Mouse (Mus musculus) heart, adult 2 months (tissue): Measurements from ENCODE around the gene Tbxas1. TPM values are rescaled to one million over a fixed set of nuclear protein-coding genes. Genes with fewer than 3 reads are reported as not detected.

Experiments used
- DNase-seq, 2 experiments: peaks; one replicate each; pipeline ENCODE4 v3.0.0; 2021
- H3K27ac ChIP-seq: fragments of 200-600 bp; 2 replicates; pipeline ENCODE4 v1.8.1; 2022
- H3K27me3 ChIP-seq: fragments of 200-500 bp; 2 replicates; pipeline ENCODE4 v1.6.1; 2012; ENCODE audit warnings: mild to moderate bottlenecking, low read length, inconsistent platforms, mixed read lengths; ENCODE audit not compliant: control insufficient read depth, insufficient read depth
- H3K36me3 ChIP-seq: fragments of 200-500 bp; 2 replicates; pipeline ENCODE4 v1.6.1; 2012; ENCODE audit warnings: low read length, inconsistent platforms; ENCODE audit not compliant: control insufficient read depth, insufficient read depth
- H3K4me1 ChIP-seq: fragments of 200-500 bp; 2 replicates; pipeline ENCODE4 v1.6.1; 2011; ENCODE audit warnings: low read length; ENCODE audit not compliant: control insufficient read depth, insufficient read depth
- H3K4me3 ChIP-seq: fragments of 200-600 bp; 2 replicates; pipeline ENCODE4 v1.8.1; 2022
- H3K79me2 ChIP-seq: fragments of 200-500 bp; replicated peaks from 2 replicates; pipeline ENCODE4 v1.6.1; 2012; ENCODE audit warnings: mild to moderate bottlenecking, inconsistent platforms, low read length, moderate library complexity, mixed read lengths; ENCODE audit not compliant: control insufficient read depth, insufficient read depth
- H3K9ac ChIP-seq: fragments of 200-500 bp; 2 replicates; pipeline ENCODE4 v1.6.1; 2012; ENCODE audit warnings: low read depth, mild to moderate bottlenecking, control low read depth, inconsistent platforms, low read length, mixed read lengths
- CTCF ChIP-seq: fragments of 200-600 bp; IDR thresholded peaks from 2 replicates; pipeline ENCODE4 v1.8.1; 2022; ENCODE audit warnings: antibody characterized with exemption, mild to moderate bottlenecking, moderate library complexity
- EP300 ChIP-seq: fragments of 200-500 bp; IDR thresholded peaks from 2 replicates; pipeline ENCODE4 v1.6.1; 2011; ENCODE audit warnings: low read depth, low read length, control low read depth; ENCODE audit not compliant: insufficient read depth
- POLR2A ChIP-seq: fragments of 200-500 bp; IDR thresholded peaks from 2 replicates; pipeline ENCODE4 v1.6.1; 2011; ENCODE audit warnings: mild to moderate bottlenecking, low read depth, low read length, control low read depth; ENCODE audit not compliant: insufficient read depth
- WGBS: fragments of 180-500 bp; shearing (Covaris S2); methylation state at CpG from one replicate; pipeline ENCODE4 v1.1.7; 2018; 5-methylcytosine and 5-hydroxymethylcytosine counted together
- intact Hi-C: fragments of 180-260 bp; cut with DNase I; formaldehyde crosslinking; loops from one replicate; pipeline ENCODE4 v1.15.1; 2025
- polyA plus RNA-seq: library from polyadenylated mRNA; depleted of rRNA; stranded (reverse); fragments of >200 nt; gene quantifications from 2 replicates; pipeline ENCODE4 v1.2.3, GENCODE M21; 2012
- total RNA-seq, 2 experiments: library from RNA; stranded (reverse); gene quantifications; 2 replicates each; pipeline ENCODE4 v1.2.3; 2021

Tbxas1 gene
- total and polyA plus RNA-seq, 3 experiments: 1.9 to 2.7 (median 2.1) TPM

DNA sequence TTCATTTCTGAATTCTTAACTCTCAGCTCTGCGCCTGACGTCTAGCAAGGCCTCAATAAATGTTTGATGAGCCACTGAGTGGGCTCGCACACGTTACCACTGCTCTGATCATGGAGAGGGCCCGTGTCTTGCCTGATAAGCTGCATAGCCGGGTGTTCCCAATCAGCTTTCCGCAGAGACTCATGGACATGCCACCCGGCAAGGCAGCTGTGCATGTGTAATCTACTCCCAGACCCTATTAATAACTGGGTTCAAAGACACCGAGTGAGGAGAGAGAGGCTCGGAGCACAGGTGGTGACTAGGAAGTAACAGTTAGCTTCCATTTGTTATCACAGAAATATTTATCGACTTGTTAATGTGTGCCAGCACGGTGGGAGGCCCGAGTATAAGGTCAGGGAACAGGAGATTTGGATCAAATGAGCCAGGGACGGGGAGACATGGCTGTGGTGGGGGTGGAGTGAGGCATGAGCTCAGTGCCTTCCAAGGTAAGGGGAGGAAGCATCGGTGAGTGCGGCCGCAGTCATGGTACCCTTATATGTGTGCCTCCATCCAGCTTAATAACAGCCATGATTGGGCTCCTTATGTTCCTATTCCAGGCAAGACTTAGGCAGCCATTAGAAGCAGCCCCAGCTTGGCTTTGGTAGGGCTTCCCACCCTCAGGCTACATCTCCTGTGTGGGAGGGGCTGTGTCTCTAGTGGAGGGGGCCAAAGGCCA lies 46.0 kb downstream of the Tbxas1 start:
- no peak for DNase-seq
- no peak overlapping the region for H3K27ac ChIP-seq
- no peaks in the 10 kb centered on the region for H3K4me1 ChIP-seq
- H3K79me2 ChIP-seq: no peaks in the 10 kb centered on the region
- intact Hi-C loops: no loop called here
- no peaks in the 10 kb centered on the region for H3K36me3 ChIP-seq
- no peaks in the 10 kb centered on the region for H3K27me3 ChIP-seq
- WGBS: 64% methylated on average over 17 of the region's 17 CpGs
- no peak for TF ChIP-seq EP300
- TF ChIP-seq CTCF: no peak
- no peak for TF ChIP-seq POLR2A
- no peak overlapping the region for H3K4me3 ChIP-seq
- no peak overlapping the region for H3K9ac ChIP-seq

DNA sequence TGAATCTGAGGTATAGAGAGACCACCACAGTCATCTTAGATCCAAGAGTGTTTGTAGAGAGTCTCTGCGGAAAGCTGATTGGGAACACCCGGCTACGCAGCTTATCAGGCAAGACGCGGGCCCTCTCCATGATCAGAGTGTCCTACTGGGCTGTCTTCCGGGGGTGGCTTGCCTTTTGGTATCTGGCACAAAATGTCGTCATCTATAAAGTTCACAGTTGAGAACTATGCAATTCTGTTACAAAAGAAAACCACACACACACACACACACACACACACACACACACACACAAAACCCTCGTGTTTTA lies 46.6 kb downstream of the Tbxas1 start:
- WGBS: 76% methylated on average over 8 of the region's 8 CpGs
- H3K4me3 ChIP-seq: no peak overlapping the region
- intact Hi-C loops: no loop called here
- H3K9ac ChIP-seq: no peak overlapping the region
- no peak overlapping the region for H3K27ac ChIP-seq
- TF ChIP-seq POLR2A: no peak
- TF ChIP-seq CTCF: no peak
- TF ChIP-seq EP300: no peak
- DNase-seq: no peak
- H3K79me2 ChIP-seq: no peaks in the 10 kb centered on the region
- no peaks in the 10 kb centered on the region for H3K36me3 ChIP-seq
- no peaks in the 10 kb centered on the region for H3K4me1 ChIP-seq
- no peaks in the 10 kb centered on the region for H3K27me3 ChIP-seq

GRCm38 (mm10) chr6:38922517-38922916 lies 47.3 kb downstream of the Tbxas1 start:
- Histone ChIP-seq H3K36me3 (no peaks in the 10 kb centered on the region), H3K79me2 (no peaks in the 10 kb centered on the region), H3K9ac (no peak overlapping the region), H3K27ac (no peak overlapping the region), H3K4me1 (no peaks in the 10 kb centered on the region), H3K27me3 (no peaks in the 10 kb centered on the region), H3K4me3 (no peak overlapping the region)
- intact Hi-C loops: no loop called here
- 48% methylated on average over 2 of the region's 2 CpGs for whole genome bisulfite sequencing
- no peak for TF ChIP-seq EP300
- no peak for TF ChIP-seq CTCF
- no peak for TF ChIP-seq POLR2A
- DNase-seq: no peak

GRCm38 (mm10) chr6:38923450-38923849 lies 48.2 kb downstream of the Tbxas1 start:
- 88% methylated on average over 4 of the region's 4 CpGs for WGBS
- no peaks in the 10 kb centered on the region for H3K79me2 ChIP-seq
- H3K9ac ChIP-seq: no peak overlapping the region
- intact Hi-C loops: no loop called here
- TF ChIP-seq POLR2A (no peak), CTCF (no peak), EP300 (no peak)
- no peaks in the 10 kb centered on the region for H3K4me1 ChIP-seq
- no peaks in the 10 kb centered on the region for H3K27me3 ChIP-seq
- DNase-seq: no peak
- no peak overlapping the region for H3K4me3 ChIP-seq
- no peaks in the 10 kb centered on the region for H3K36me3 ChIP-seq
- H3K27ac ChIP-seq: no peak overlapping the region

- Histone ChIP-seq H3K36me3 (no peaks in the 10 kb centered on the region), H3K4me3 (no peak overlapping the region), H3K79me2 (no peaks in the 10 kb centered on the region), H3K9ac (no peak overlapping the region), H3K4me1 (no peaks in the 10 kb centered on the region), H3K27me3 (no peaks in the 10 kb centered on the region), H3K27ac (no peak overlapping the region)
- DNase-seq: no peak
- TF ChIP-seq EP300 (no peak), CTCF (no peak), POLR2A (no peak)
- WGBS: 76% methylated on average over 18 of the region's 18 CpGs
- intact Hi-C loops: no loop called here
These were observed 48.9 kb downstream of the Tbxas1 start for GRCm38 (mm10) chr6:38923870-38924817.

- Histone ChIP-seq H3K4me3 (no peak overlapping the region), H3K4me1 (no peaks in the 10 kb centered on the region), H3K79me2 (no peaks in the 10 kb centered on the region), H3K27me3 (no peaks in the 10 kb centered on the region), H3K36me3 (no peaks in the 10 kb centered on the region), H3K27ac (no peak overlapping the region), H3K9ac (no peak overlapping the region)
- DNase-seq: no peak
- intact Hi-C loops: no loop called here
- TF ChIP-seq CTCF (peak; percentile 45), POLR2A (no peak), EP300 (no peak)
- 59% methylated on average over 7 of the region's 7 CpGs for WGBS
These were observed 50.5 kb downstream of the Tbxas1 start for GRCm38 (mm10) chr6:38925719-38926118.
